Mouse (Mus musculus): ENCODE measurements around the gene Krt7. TPM values are rescaled to one million over a fixed set of nuclear protein-coding genes. Genes with fewer than 3 reads are reported as not detected.

The Krt7 gene
- polyA plus RNA-seq, 1 experiment from 2014 or later: 13.7 TPM

GRCm38 (mm10) chr15:101371141-101371985 lies 39.5 kb upstream of the Krt7 start:
- peaks cover 74 to 80% of the 10 kb centered on the region in 2 experiments for H3K4me1 ChIP-seq (ENCODE audit: control insufficient read depth in 2 of 2, insufficient read depth in 2 of 2, low read length in 2 of 2)
- H3K4me3 ChIP-seq (ENCODE audit: control insufficient read depth in 1 of 2, insufficient read depth in 1 of 2, low read depth in 1 of 2, low read length in 2 of 2): no peak overlapping the region
- 73% methylated on average over 15 of the region's 15 CpGs for WGBS
- no peak overlapping the region; the same call in 1 of the 2 replicates for H3K9ac ChIP-seq (ENCODE audit: low read length)
- no peak for ATAC-seq (ENCODE audit: insufficient number of reproducible peaks, insufficient read depth, low FRiP score, low read depth)
- no peaks in the 10 kb centered on the region for H3K9me3 ChIP-seq (ENCODE audit: control insufficient read depth, low read length)
- peak overlapping the region; percentile 2 to 97; a peak in 2 of 4 replicates for H3K27ac ChIP-seq (replicated peaks in 1 of 2; ENCODE audit: control insufficient read depth in 1 of 2, insufficient read depth in 1 of 2, low read depth in 2 of 2, low read length in 2 of 2)
- no peaks in the 10 kb centered on the region for H3K36me3 ChIP-seq (ENCODE audit: control insufficient read depth, insufficient read depth, low read length)
- H3K27me3 ChIP-seq (ENCODE audit: control insufficient read depth, insufficient read depth, low read length): no peaks in the 10 kb centered on the region
- H3K4me2 ChIP-seq (ENCODE audit: low read length): no peak overlapping the region

GRCm38 (mm10) chr15:101372131-101372977 lies 38.5 kb upstream of the Krt7 start:
- H3K27me3 ChIP-seq (ENCODE audit: control insufficient read depth, insufficient read depth, low read length): no peaks in the 10 kb centered on the region
- no peak overlapping the region for H3K4me2 ChIP-seq (ENCODE audit: low read length)
- H3K4me3 ChIP-seq (ENCODE audit: control insufficient read depth in 1 of 2, insufficient read depth in 1 of 2, low read depth in 1 of 2, low read length in 2 of 2): no peak overlapping the region
- H3K36me3 ChIP-seq (ENCODE audit: control insufficient read depth, insufficient read depth, low read length): no peaks in the 10 kb centered on the region
- no peak for ATAC-seq (ENCODE audit: insufficient number of reproducible peaks, insufficient read depth, low FRiP score, low read depth)
- peaks cover 75 to 79% of the 10 kb centered on the region in 2 experiments for H3K4me1 ChIP-seq (ENCODE audit: control insufficient read depth in 2 of 2, insufficient read depth in 2 of 2, low read length in 2 of 2)
- 36% methylated on average over 7 of the region's 7 CpGs for WGBS
- peak overlapping the region; percentile 21 to 46; a peak in 2 of 4 replicates for H3K27ac ChIP-seq (replicated peaks in 1 of 2; ENCODE audit: control insufficient read depth in 1 of 2, insufficient read depth in 1 of 2, low read depth in 2 of 2, low read length in 2 of 2)
- H3K9ac ChIP-seq (ENCODE audit: low read length): no peak overlapping the region
- no peaks in the 10 kb centered on the region for H3K9me3 ChIP-seq (ENCODE audit: control insufficient read depth, low read length)

- no peak overlapping the region for H3K27ac ChIP-seq (replicated peaks in 1 of 2; ENCODE audit: control insufficient read depth in 1 of 2, insufficient read depth in 1 of 2, low read depth in 2 of 2, low read length in 2 of 2)
- no peaks in the 10 kb centered on the region for H3K36me3 ChIP-seq (ENCODE audit: control insufficient read depth, insufficient read depth, low read length)
- no peak for ATAC-seq (ENCODE audit: insufficient number of reproducible peaks, insufficient read depth, low FRiP score, low read depth)
- 83% methylated on average over 15 of the region's 16 CpGs for WGBS
- no peaks in the 10 kb centered on the region for H3K9me3 ChIP-seq (ENCODE audit: control insufficient read depth, low read length)
- H3K4me3 ChIP-seq (ENCODE audit: control insufficient read depth in 1 of 2, insufficient read depth in 1 of 2, low read depth in 1 of 2, low read length in 2 of 2): no peak overlapping the region
- no peak overlapping the region for H3K4me2 ChIP-seq (ENCODE audit: low read length)
- no peaks in the 10 kb centered on the region for H3K27me3 ChIP-seq (ENCODE audit: control insufficient read depth, insufficient read depth, low read length)
- H3K9ac ChIP-seq (ENCODE audit: low read length): no peak overlapping the region
- H3K4me1 ChIP-seq (ENCODE audit: control insufficient read depth in 2 of 2, insufficient read depth in 2 of 2, low read length in 2 of 2): peaks cover 72 to 73% of the 10 kb centered on the region in 2 experiments
These were observed 37.5 kb upstream of the Krt7 start for GRCm38 (mm10) chr15:101373286-101373898.

GRCm38 (mm10) chr15:101374879-101375278 lies 36.0 kb upstream of the Krt7 start:
- ATAC-seq (ENCODE audit: insufficient number of reproducible peaks, insufficient read depth, low FRiP score, low read depth): no peak
- no peak overlapping the region for H3K4me2 ChIP-seq (ENCODE audit: low read length)
- no peak overlapping the region for H3K4me3 ChIP-seq (ENCODE audit: control insufficient read depth in 1 of 2, insufficient read depth in 1 of 2, low read depth in 1 of 2, low read length in 2 of 2)
- no peaks in the 10 kb centered on the region for H3K9me3 ChIP-seq (ENCODE audit: control insufficient read depth, low read length)
- no peak overlapping the region for H3K9ac ChIP-seq (ENCODE audit: low read length)
- H3K27ac ChIP-seq (replicated peaks in 1 of 2; ENCODE audit: control insufficient read depth in 1 of 2, insufficient read depth in 1 of 2, low read depth in 2 of 2, low read length in 2 of 2): no peak overlapping the region
- no peaks in the 10 kb centered on the region for H3K27me3 ChIP-seq (ENCODE audit: control insufficient read depth, insufficient read depth, low read length)
- no peaks in the 10 kb centered on the region for H3K36me3 ChIP-seq (ENCODE audit: control insufficient read depth, insufficient read depth, low read length)
- 70% methylated on average over 4 of the region's 4 CpGs for WGBS
- peaks cover 58% of the 10 kb centered on the region in 2 experiments for H3K4me1 ChIP-seq (ENCODE audit: control insufficient read depth in 2 of 2, insufficient read depth in 2 of 2, low read length in 2 of 2)

- Histone ChIP-seq H3K4me1 (ENCODE audit: control insufficient read depth in 2 of 2, insufficient read depth in 2 of 2, low read length in 2 of 2) (peaks cover 50 to 53% of the 10 kb centered on the region in 2 experiments), H3K9me3 (ENCODE audit: control insufficient read depth, low read length) (no peaks in the 10 kb centered on the region), H3K9ac (ENCODE audit: low read length) (no peak overlapping the region), H3K4me2 (ENCODE audit: low read length) (no peak overlapping the region), H3K27ac (replicated peaks in 1 of 2; ENCODE audit: control insufficient read depth in 1 of 2, insufficient read depth in 1 of 2, low read depth in 2 of 2, low read length in 2 of 2) (no peak overlapping the region), H3K27me3 (ENCODE audit: control insufficient read depth, insufficient read depth, low read length) (no peaks in the 10 kb centered on the region), H3K4me3 (ENCODE audit: control insufficient read depth in 1 of 2, insufficient read depth in 1 of 2, low read depth in 1 of 2, low read length in 2 of 2) (no peak overlapping the region), H3K36me3 (ENCODE audit: control insufficient read depth, insufficient read depth, low read length) (no peaks in the 10 kb centered on the region)
- no peak for ATAC-seq (ENCODE audit: insufficient number of reproducible peaks, insufficient read depth, low FRiP score, low read depth)
- WGBS: 63% methylated on average over 6 of the region's 6 CpGs
These were observed 34.7 kb upstream of the Krt7 start for GRCm38 (mm10) chr15:101375956-101376775.

- no peak overlapping the region for H3K4me2 ChIP-seq (ENCODE audit: low read length)
- no peaks in the 10 kb centered on the region for H3K27me3 ChIP-seq (ENCODE audit: control insufficient read depth, insufficient read depth, low read length)
- H3K4me1 ChIP-seq (ENCODE audit: control insufficient read depth in 2 of 2, insufficient read depth in 2 of 2, low read length in 2 of 2): peaks cover 50 to 52% of the 10 kb centered on the region in 2 experiments
- H3K9ac ChIP-seq (ENCODE audit: low read length): no peak overlapping the region
- H3K36me3 ChIP-seq (ENCODE audit: control insufficient read depth, insufficient read depth, low read length): no peaks in the 10 kb centered on the region
- 42% methylated on average over 5 of the region's 5 CpGs for WGBS
- no peak overlapping the region for H3K27ac ChIP-seq (replicated peaks in 1 of 2; ENCODE audit: control insufficient read depth in 1 of 2, insufficient read depth in 1 of 2, low read depth in 2 of 2, low read length in 2 of 2)
- no peak for ATAC-seq (ENCODE audit: insufficient number of reproducible peaks, insufficient read depth, low FRiP score, low read depth)
- no peak overlapping the region for H3K4me3 ChIP-seq (ENCODE audit: control insufficient read depth in 1 of 2, insufficient read depth in 1 of 2, low read depth in 1 of 2, low read length in 2 of 2)
- no peaks in the 10 kb centered on the region for H3K9me3 ChIP-seq (ENCODE audit: control insufficient read depth, low read length)
These were observed 34.1 kb upstream of the Krt7 start for GRCm38 (mm10) chr15:101376776-101377061.

GRCm38 (mm10) chr15:101378646-101379045 lies 32.2 kb upstream of the Krt7 start:
- no peaks in the 10 kb centered on the region for H3K9me3 ChIP-seq (ENCODE audit: control insufficient read depth, low read length)
- H3K4me2 ChIP-seq (ENCODE audit: low read length): no peak overlapping the region
- no peaks in the 10 kb centered on the region for H3K36me3 ChIP-seq (ENCODE audit: control insufficient read depth, insufficient read depth, low read length)
- H3K9ac ChIP-seq (ENCODE audit: low read length): no peak overlapping the region
- peaks cover 39 to 45% of the 10 kb centered on the region in 2 experiments for H3K4me1 ChIP-seq (ENCODE audit: control insufficient read depth in 2 of 2, insufficient read depth in 2 of 2, low read length in 2 of 2)
- no peak overlapping the region for H3K4me3 ChIP-seq (ENCODE audit: control insufficient read depth in 1 of 2, insufficient read depth in 1 of 2, low read depth in 1 of 2, low read length in 2 of 2)
- WGBS: 92% methylated on average over 5 of the region's 5 CpGs
- no peak overlapping the region for H3K27ac ChIP-seq (replicated peaks in 1 of 2; ENCODE audit: control insufficient read depth in 1 of 2, insufficient read depth in 1 of 2, low read depth in 2 of 2, low read length in 2 of 2)
- no peak for ATAC-seq (ENCODE audit: insufficient number of reproducible peaks, insufficient read depth, low FRiP score, low read depth)
- no peaks in the 10 kb centered on the region for H3K27me3 ChIP-seq (ENCODE audit: control insufficient read depth, insufficient read depth, low read length)
